Mouse (Mus musculus): ENCODE results near the gene Slc18b1.

Slc18b1 gene

GRCm38 (mm10) chr10:23802911-23803310, 6.1 kb downstream of the Slc18b1 start:
- in situ Hi-C loops (cut with MboI, MseI) = loop anchor here (25.0 kb wide), 1 partner anchor 284 kb away; the partner anchor contains the start of genes Taar8a and Taar8b

- in situ Hi-C loops (cut with MboI, MseI) = loop anchor here (25.0 kb wide), 1 partner anchor 283 kb away; the partner anchor contains the start of genes Taar8a and Taar8b
These were observed 7.9 kb downstream of the Slc18b1 start for GRCm38 (mm10) chr10:23804665-23805064.

- in situ Hi-C loops (cut with MboI, MseI) = loop anchor here (25.0 kb wide), 1 partner anchor 281 kb away; the partner anchor contains the start of genes Taar8a and Taar8b
These were observed 9.4 kb downstream of the Slc18b1 start for GRCm38 (mm10) chr10:23806201-23806600.

GRCm38 (mm10) chr10:23811635-23812437, 15.1 kb downstream of the Slc18b1 start:
- in situ Hi-C loops (cut with MboI, MseI) = loop anchor here (25.0 kb wide), 1 partner anchor 275 kb away; the partner anchor contains the start of genes Taar8a and Taar8b

GRCm38 (mm10) chr10:23812438-23812759, 15.6 kb downstream of the Slc18b1 start:
- in situ Hi-C loops (cut with MboI, MseI) = loop anchor here (25.0 kb wide), 1 partner anchor 275 kb away; the partner anchor contains the start of genes Taar8a and Taar8b

GRCm38 (mm10) chr10:23812852-23813766, 16.3 kb downstream of the Slc18b1 start:
- in situ Hi-C loops (cut with MboI, MseI) = loop anchor here (25.0 kb wide), 1 partner anchor 274 kb away; the partner anchor contains the start of genes Taar8a and Taar8b

GRCm38 (mm10) chr10:23815168-23815567, 18.4 kb downstream of the Slc18b1 start:
- in situ Hi-C loops (cut with MboI, MseI) = loop anchor here (5.0 to 25.0 kb wide), 3 partner anchors 272 to 497 kb away; partner anchors contain the start of genes Taar8a and Taar8b

GRCm38 (mm10) chr10:23816241-23816640, 19.5 kb downstream of the Slc18b1 start:
- in situ Hi-C loops (cut with MboI, MseI) = loop anchor here (5.0 to 25.0 kb wide), 3 partner anchors 271 to 496 kb away; partner anchors contain the start of genes Taar8a and Taar8b

GRCm38 (mm10) chr10:23826516-23826915, 29.7 kb downstream of the Slc18b1 start:
- in situ Hi-C loops (cut with MboI, MseI) = no loop called here

- in situ Hi-C loops (cut with MboI, MseI) = no loop called here
These were observed 39.5 kb downstream of the Slc18b1 start for GRCm38 (mm10) chr10:23836003-23836964.

- in situ Hi-C loops (cut with MboI, MseI) = no loop called here
These were observed 40.3 kb downstream of the Slc18b1 start for GRCm38 (mm10) chr10:23837115-23837514.

- in situ Hi-C loops (cut with MboI, MseI) = no loop called here
These were observed 42.1 kb downstream of the Slc18b1 start for GRCm38 (mm10) chr10:23838910-23839309.

- in situ Hi-C loops (cut with MboI, MseI) = no loop called here
These were observed 42.6 kb downstream of the Slc18b1 start for GRCm38 (mm10) chr10:23839368-23839767.

- in situ Hi-C loops (cut with MboI, MseI) = loop anchor here (10.0 kb wide), 1 partner anchor 664 kb away; no protein-coding TSS in a partner anchor
These were observed 43.7 kb downstream of the Slc18b1 start for GRCm38 (mm10) chr10:23840496-23840895.

GRCm38 (mm10) chr10:23851228-23851912, 54.6 kb downstream of the Slc18b1 start, which contains the start of gene Vnn3:
Gene Vnn3, plus strand, starts transcription at chr10:23851462.
- in situ Hi-C loops (cut with MboI, MseI) = no loop called here

- in situ Hi-C loops (cut with MboI, MseI) = no loop called here
These were observed 55.3 kb downstream of the Slc18b1 start for GRCm38 (mm10) chr10:23852096-23852495.

- in situ Hi-C loops (cut with MboI, MseI) = no loop called here
These were observed 67.9 kb downstream of the Slc18b1 start for GRCm38 (mm10) chr10:23864362-23865312.

All from T-helper 1 cell (primary cell).